Mouse (Mus musculus) MEL-GATA-1-ER (cell line): ENCODE results near the gene Irf2.

Source experiments
- DNase-seq: peaks from one replicate; pipeline ENCODE4 v3.0.0-alpha.2; 2012; ENCODE audit warnings: low read depth; ENCODE audit errors: extremely low read depth

The Irf2 gene

GRCm38 (mm10) chr8:46755731-46756333 is 16.3 kb downstream of the Irf2 start:
- no peak for DNase-seq

GRCm38 (mm10) chr8:46757613-46758012 is 18.1 kb downstream of the Irf2 start:
- DNase-seq, result no peak

- no peak for DNase-seq
Observed at GRCm38 (mm10) chr8:46758131-46758530, 18.6 kb downstream of the Irf2 start.

- DNase-seq, result no peak
Observed at GRCm38 (mm10) chr8:46758676-46759075, 19.1 kb downstream of the Irf2 start.

GRCm38 (mm10) chr8:46759562-46759961 is 20.0 kb downstream of the Irf2 start:
- DNase-seq, result no peak

- DNase-seq, result no peak
Observed at GRCm38 (mm10) chr8:46760701-46761100, 21.2 kb downstream of the Irf2 start.

GRCm38 (mm10) chr8:46761454-46761853 is 21.9 kb downstream of the Irf2 start:
- no peak for DNase-seq

- no peak for DNase-seq
Observed at GRCm38 (mm10) chr8:46769408-46770180, 30.1 kb downstream of the Irf2 start.

- no peak for DNase-seq
Observed at GRCm38 (mm10) chr8:46770905-46771516, 31.5 kb downstream of the Irf2 start.

- DNase-seq, result no peak
Observed at GRCm38 (mm10) chr8:46772801-46773200, 33.3 kb downstream of the Irf2 start.

GRCm38 (mm10) chr8:46777760-46778460 is 38.4 kb downstream of the Irf2 start:
- no peak for DNase-seq

GRCm38 (mm10) chr8:46781067-46781657 is 41.6 kb downstream of the Irf2 start:
- no peak for DNase-seq

GRCm38 (mm10) chr8:46782254-46782653 is 42.7 kb downstream of the Irf2 start:
- no peak for DNase-seq

GRCm38 (mm10) chr8:46785070-46785469 is 45.5 kb downstream of the Irf2 start:
- no peak for DNase-seq

- DNase-seq, result no peak
Observed at GRCm38 (mm10) chr8:46785926-46786325, 46.4 kb downstream of the Irf2 start.

- DNase-seq, result peak; percentile 95
Observed at GRCm38 (mm10) chr8:46789091-46789881, 49.8 kb downstream of the Irf2 start.

- DNase-seq, result no peak
Observed at GRCm38 (mm10) chr8:46791664-46792371, 52.3 kb downstream of the Irf2 start.

GRCm38 (mm10) chr8:46792653-46793052 is 53.1 kb downstream of the Irf2 start:
- DNase-seq, result peak; percentile 72

- DNase-seq, result no peak
Observed at GRCm38 (mm10) chr8:46793248-46793647, 53.7 kb downstream of the Irf2 start.

- no peak for DNase-seq
Observed at GRCm38 (mm10) chr8:46794317-46794716, 54.8 kb downstream of the Irf2 start.
